Mouse (Mus musculus) CH12.LX (cell line): ENCODE data around the gene Arl15. TPM values are rescaled to one million over a fixed set of nuclear protein-coding genes. Genes with fewer than 3 reads are reported as not detected.

Experiments
- DNase-seq: peaks from one replicate; pipeline ENCODE4 v3.0.0-alpha.2; 2013; ENCODE audit errors: extremely low read depth
- H3K27ac ChIP-seq: 2 replicates; pipeline ENCODE4 v1.5.1; 2012; ENCODE audit warnings: low read depth, mild to moderate bottlenecking, control low read depth, moderate library complexity; ENCODE audit not compliant: insufficient read depth
- H3K27me3 ChIP-seq: replicated peaks from 2 replicates; pipeline ENCODE3; 2012; ENCODE audit warnings: inconsistent platforms
- H3K36me3 ChIP-seq, 2 experiments: replicated peaks in 1 of 2; 2 replicates each; pipeline versions ENCODE3 to v1.6.1; 2012; ENCODE audit warnings: inconsistent platforms in 1 of 2, low read length in 1 of 2, mild to moderate bottlenecking in 1 of 2, mixed read lengths in 1 of 2, moderate library complexity in 1 of 2; ENCODE audit not compliant: control insufficient read depth in 1 of 2, insufficient read depth in 1 of 2
- H3K4me1 ChIP-seq, 2 experiments: 2 replicates each; pipeline ENCODE4 v1.6.1; 2012; ENCODE audit warnings: inconsistent platforms in 1 of 2, moderate library complexity in 1 of 2; ENCODE audit not compliant: insufficient read depth in 2 of 2, control insufficient read depth in 1 of 2
- H3K4me2 ChIP-seq: 2 replicates; pipeline ENCODE4 v1.6.1; 2012; ENCODE audit warnings: low read depth, mild to moderate bottlenecking, control low read depth; ENCODE audit not compliant: poor library complexity, insufficient read depth, severe bottlenecking
- H3K4me3 ChIP-seq, 3 experiments: fragments of 150-350 bp in 1 of 3; sonication (generic) in 1 of 3; replicated peaks in 1 of 3; 2 replicates each; pipeline versions ENCODE3 to v1.5.1; 2011 to 2012; ENCODE audit warnings: low read depth in 2 of 3, low read length in 2 of 3, mild to moderate bottlenecking in 2 of 3, moderate library complexity in 2 of 3, control low read depth in 1 of 3, improper control_type of control experiment in 1 of 3, inconsistent platforms in 1 of 3, mixed read lengths in 1 of 3; ENCODE audit not compliant: poor library complexity in 1 of 3
- H3K79me2 ChIP-seq: replicated peaks from 2 replicates; pipeline ENCODE4 v1.6.1; 2012; ENCODE audit warnings: mild to moderate bottlenecking, moderate library complexity; ENCODE audit not compliant: control insufficient read depth, poor library complexity, insufficient read depth, severe bottlenecking; ENCODE audit errors: extremely low read depth
- H3K9ac ChIP-seq: 2 replicates; pipeline ENCODE4 v1.6.1; 2012; ENCODE audit warnings: low read depth, mild to moderate bottlenecking, control low read depth, moderate library complexity; ENCODE audit not compliant: insufficient read depth
- H3K9me3 ChIP-seq: replicated peaks from 2 replicates; pipeline ENCODE3; 2012; ENCODE audit warnings: low read length, inconsistent platforms, mixed read lengths
- BHLHE40 ChIP-seq: IDR thresholded peaks from 2 replicates; pipeline ENCODE4 v1.6.1; 2011; ENCODE audit warnings: mild to moderate bottlenecking, low read depth, low read length, improper control_type of control experiment
- CHD2 ChIP-seq: IDR thresholded peaks from 2 replicates; pipeline ENCODE4 v1.6.1; 2011; ENCODE audit warnings: low read length, improper control_type of control experiment
- CTCF ChIP-seq, 2 experiments: IDR thresholded peaks in 1 of 2; conservative IDR thresholded peaks in 1 of 2; 2 replicates each; pipeline ENCODE4 v1.5.1; 2011 to 2012; ENCODE audit warnings: low read depth in 2 of 2, low read length in 2 of 2, improper control_type of control experiment in 1 of 2, inconsistent platforms in 1 of 2, mild to moderate bottlenecking in 1 of 2, moderate library complexity in 1 of 2
- E2F4 ChIP-seq: IDR thresholded peaks from 2 replicates; pipeline ENCODE4 v1.6.1; 2011; ENCODE audit warnings: low read depth, low read length, improper control_type of control experiment; ENCODE audit not compliant: insufficient replicate concordance
- EP300 ChIP-seq: IDR thresholded peaks from 2 replicates; pipeline ENCODE4 v1.6.1; 2011; ENCODE audit warnings: low read length, improper control_type of control experiment
- ETS1 ChIP-seq: conservative IDR thresholded peaks from 2 replicates; pipeline ENCODE4 v1.6.1; 2012; ENCODE audit warnings: low read depth, mild to moderate bottlenecking, inconsistent platforms, low read length, improper control_type of control experiment, moderate library complexity
- HCFC1 ChIP-seq: IDR thresholded peaks from 2 replicates; pipeline ENCODE4 v1.6.1; 2012; ENCODE audit warnings: low read depth, mild to moderate bottlenecking, inconsistent platforms, low read length, improper control_type of control experiment
- JUN ChIP-seq: IDR thresholded peaks from 2 replicates; pipeline ENCODE4 v1.6.1; 2011; ENCODE audit warnings: low read depth, mild to moderate bottlenecking, low read length, improper control_type of control experiment, moderate library complexity; ENCODE audit not compliant: insufficient read depth
- KAT2A ChIP-seq: IDR thresholded peaks from 2 replicates; pipeline ENCODE4 v1.6.1; 2012; ENCODE audit warnings: low read length, improper control_type of control experiment, inconsistent platforms; ENCODE audit not compliant: insufficient replicate concordance
- MAFK ChIP-seq: IDR thresholded peaks from 2 replicates; pipeline ENCODE4 v1.6.1; 2011; ENCODE audit warnings: low read length, improper control_type of control experiment; ENCODE audit not compliant: insufficient replicate concordance
- MAX ChIP-seq: IDR thresholded peaks from 2 replicates; pipeline ENCODE4 v1.6.1; 2011; ENCODE audit warnings: low read length, improper control_type of control experiment
- MEF2A ChIP-seq: IDR thresholded peaks from 2 replicates; pipeline ENCODE4 v1.6.1; 2014; ENCODE audit warnings: low read depth, mild to moderate bottlenecking, inconsistent platforms, low read length, improper control_type of control experiment, borderline replicate concordance
- PAX5 ChIP-seq: IDR thresholded peaks from 2 replicates; pipeline ENCODE4 v1.6.1; 2012; ENCODE audit warnings: low read length, inconsistent platforms, mixed read lengths
- RCOR1 ChIP-seq: conservative IDR thresholded peaks from 2 replicates; pipeline ENCODE4 v1.6.1; 2012; ENCODE audit warnings: low read depth, mild to moderate bottlenecking, inconsistent platforms, low read length, improper control_type of control experiment
- SMC3 ChIP-seq: IDR thresholded peaks from 2 replicates; pipeline ENCODE4 v1.6.1; 2011; ENCODE audit warnings: low read depth, low read length, improper control_type of control experiment
- TBP ChIP-seq: conservative IDR thresholded peaks from 2 replicates; pipeline ENCODE4 v1.6.1; 2011; ENCODE audit warnings: low read depth, low read length, improper control_type of control experiment
- TCF12 ChIP-seq: IDR thresholded peaks from 2 replicates; pipeline ENCODE4 v1.6.1; 2014; ENCODE audit warnings: low read depth, mild to moderate bottlenecking, inconsistent platforms, low read length, improper control_type of control experiment
- USF1 ChIP-seq: IDR thresholded peaks from 2 replicates; pipeline ENCODE4 v1.6.1; 2014; ENCODE audit warnings: low read depth, mild to moderate bottlenecking, inconsistent platforms, low read length, improper control_type of control experiment
- ZC3H11A ChIP-seq: IDR thresholded peaks from 2 replicates; pipeline ENCODE4 v1.6.1; 2012; ENCODE audit warnings: low read depth, mild to moderate bottlenecking, inconsistent platforms, low read length, improper control_type of control experiment
- ZKSCAN1 ChIP-seq: IDR thresholded peaks from 2 replicates; pipeline ENCODE4 v1.6.1; 2012; ENCODE audit warnings: low read depth, inconsistent platforms, low read length, improper control_type of control experiment, borderline replicate concordance
- ZNF384 ChIP-seq: IDR thresholded peaks from 2 replicates; pipeline ENCODE4 v1.6.1; 2012; ENCODE audit warnings: low read depth, low read length, improper control_type of control experiment, inconsistent platforms
- dilution Hi-C: fragments of 300-500 bp; cut with MboI; formaldehyde crosslinking; loops from 2 replicates; pipeline ENCODE4 v1.14.3; 2020; ENCODE audit warnings: low sequenced_read_pairs; ENCODE audit not compliant: extremely low pct_unique_long_range_greater_than_20kb, extremely low pct_ligation_motif_present
- in situ Hi-C: fragments of 300-500 bp; cut with MboI; formaldehyde crosslinking; loops from 3 replicates; pipeline ENCODE4 v1.14.3; 2019; ENCODE audit warnings: low sequenced_read_pairs, low pct_ligation_motif_present, low pct_unique_long_range_greater_than_20kb, mixed read lengths
- polyA plus RNA-seq: library from polyadenylated mRNA; unstranded; fragments of >175 nt; gene quantifications from 2 replicates; pipeline ENCODE4 v1.2.1, GENCODE M21; 2012; ENCODE audit warnings: low read depth; ENCODE audit not compliant: insufficient read length
- total RNA-seq, 2 experiments: library from RNA; depleted of rRNA; stranded (reverse); fragments of 300-350 nt in 1 of 2; fragments of >200 nt in 1 of 2; gene quantifications; 2 replicates each; pipeline ENCODE4 v1.2.3; 2012 to 2014

Arl15 gene
- total and polyA plus RNA-seq, 3 experiments, result 2.2 to 5.2 (median 4.8) TPM

DNA sequence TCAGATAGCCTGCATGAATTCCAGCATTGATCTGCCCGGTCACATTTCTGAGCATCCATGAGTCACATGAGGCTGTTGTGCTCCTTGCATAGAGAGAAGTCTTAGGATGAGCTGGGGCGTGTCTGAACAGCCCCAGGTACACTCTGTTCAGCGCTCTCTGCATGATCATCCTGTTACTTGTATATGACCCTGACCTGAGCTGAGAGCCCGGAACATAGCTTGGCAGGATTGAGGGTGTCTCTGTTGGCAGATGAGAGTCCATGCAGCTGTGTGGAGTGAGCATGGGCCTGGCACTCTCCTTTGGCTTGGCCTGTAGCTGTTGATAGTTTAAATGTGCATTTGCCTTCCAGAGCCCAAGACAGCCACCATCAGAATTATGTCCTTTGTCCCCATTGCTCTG lies 50.4 kb downstream of the Arl15 start:
- no peak overlapping the region for H3K9ac ChIP-seq
- no peak for DNase-seq
- no peak for TF ChIP-seq SMC3
- TF ChIP-seq, all 38 proteins: peak for 0
- no peak overlapping the region for H3K27ac ChIP-seq
- in situ Hi-C loops, result no loop called here
- H3K4me1 ChIP-seq, result peaks cover 2 to 38% of the 10 kb centered on the region in 2 experiments; a peak in 3 of 4 replicates
- dilution Hi-C loops, result no loop called here
- H3K4me3 ChIP-seq, result no peak overlapping the region
- H3K36me3 ChIP-seq, result peaks cover 0 to 5% of the 10 kb centered on the region in 2 experiments
- no peaks in the 10 kb centered on the region for H3K27me3 ChIP-seq
- H3K79me2 ChIP-seq, result no peaks in the 10 kb centered on the region; the same call in 1 of the 2 replicates
- no peaks in the 10 kb centered on the region for H3K9me3 ChIP-seq
- H3K4me2 ChIP-seq, result no peak overlapping the region

DNA sequence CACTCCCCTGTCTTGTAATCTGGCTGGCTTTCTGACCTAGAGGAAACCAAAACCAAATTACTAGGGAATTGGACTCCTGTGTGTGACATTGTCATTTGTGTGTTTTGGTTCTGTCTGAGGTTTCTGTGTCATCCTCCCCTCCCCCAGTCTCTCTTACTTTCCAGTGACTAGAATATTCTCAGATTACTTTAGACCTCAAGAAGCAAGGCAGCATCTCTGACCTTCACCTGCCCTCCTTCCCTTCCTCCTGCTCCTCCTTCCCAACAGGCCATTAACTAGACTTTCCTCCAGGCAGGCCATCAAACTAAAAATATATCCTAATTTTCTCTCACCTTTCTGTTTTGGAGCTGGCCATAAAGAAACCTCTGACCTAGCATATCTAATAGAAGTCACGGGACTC lies 50.9 kb downstream of the Arl15 start:
- H3K4me1 ChIP-seq, result peaks cover 2 to 38% of the 10 kb centered on the region in 2 experiments; a peak in 3 of 4 replicates

DNA sequence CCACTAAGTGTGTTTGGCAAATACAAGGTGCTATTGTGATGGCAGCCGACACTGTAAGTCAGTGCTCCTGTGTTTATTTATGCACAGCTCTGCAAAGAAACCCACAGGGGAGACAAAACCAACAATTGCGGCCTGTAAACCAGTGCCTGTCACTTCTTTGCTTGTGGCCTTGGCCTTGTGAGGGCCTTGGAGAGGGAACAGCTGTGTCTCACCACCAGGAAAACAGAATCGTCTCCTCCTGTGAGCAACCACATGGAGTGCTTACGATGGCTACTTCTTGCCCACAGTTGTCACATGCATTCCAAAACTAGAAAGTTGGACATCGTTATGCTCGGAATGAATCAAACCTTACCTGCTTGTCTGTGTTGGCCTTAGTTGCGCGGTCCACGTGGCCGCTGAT lies 52.1 kb downstream of the Arl15 start:
- no peak overlapping the region for H3K27ac ChIP-seq
- peaks cover 2 to 38% of the 10 kb centered on the region in 2 experiments; a peak in 3 of 4 replicates for H3K4me1 ChIP-seq
- dilution Hi-C loops, result no loop called here

More for the DNA sequence above, 50.9 kb downstream of the Arl15 start:
- H3K79me2 ChIP-seq, result no peaks in the 10 kb centered on the region; the same call in 1 of the 2 replicates
- no peak overlapping the region for H3K27ac ChIP-seq
- H3K4me2 ChIP-seq, result no peak overlapping the region
- H3K36me3 ChIP-seq, result peaks cover 0 to 5% of the 10 kb centered on the region in 2 experiments
- H3K9me3 ChIP-seq, result no peaks in the 10 kb centered on the region
- H3K27me3 ChIP-seq, result no peaks in the 10 kb centered on the region
- in situ Hi-C loops (no loop called here), dilution Hi-C loops (no loop called here)
- H3K9ac ChIP-seq, result no peak overlapping the region
- no peak overlapping the region for H3K4me3 ChIP-seq
- DNase-seq, result no peak
- TF ChIP-seq BHLHE40, result no peak
- no peak for TF ChIP-seq MAX
- no peak for TF ChIP-seq TBP
- TF ChIP-seq RCOR1, result no peak
- no peak for TF ChIP-seq PAX5
- TF ChIP-seq HCFC1, result no peak
- no peak for TF ChIP-seq JUN
- TF ChIP-seq MEF2A, result no peak
- no peak for TF ChIP-seq ETS1
- TF ChIP-seq TCF12, result no peak
- TF ChIP-seq CTCF (conservative IDR thresholded peaks at IDR 0.05 in 1 of 2, IDR thresholded peaks at IDR 0.05 in 1 of 2; ENCODE audit: low read depth in 2 of 2, low read length in 2 of 2), result no peak

More for the DNA sequence above, 52.1 kb downstream of the Arl15 start:
- H3K27me3 ChIP-seq, result no peaks in the 10 kb centered on the region
- no peak for DNase-seq
- H3K4me2 ChIP-seq, result no peak overlapping the region
- H3K36me3 ChIP-seq, result peaks cover 0 to 5% of the 10 kb centered on the region in 2 experiments
- H3K9ac ChIP-seq, result no peak overlapping the region
- in situ Hi-C loops, result no loop called here
- no peak overlapping the region for H3K4me3 ChIP-seq
- H3K79me2 ChIP-seq, result no peaks in the 10 kb centered on the region; the same call in 1 of the 2 replicates
- TF ChIP-seq EP300 (no peak), USF1 (no peak), ZC3H11A (no peak), MAFK (no peak), KAT2A (no peak), ZKSCAN1 (no peak), JUN (no peak), MEF2A (no peak), E2F4 (no peak), TBP (no peak), CHD2 (no peak), ZNF384 (no peak)
- H3K9me3 ChIP-seq, result no peaks in the 10 kb centered on the region
